28 mouse cellular contexts compared by ENCODE assay signal in the genomic region with DNA sequence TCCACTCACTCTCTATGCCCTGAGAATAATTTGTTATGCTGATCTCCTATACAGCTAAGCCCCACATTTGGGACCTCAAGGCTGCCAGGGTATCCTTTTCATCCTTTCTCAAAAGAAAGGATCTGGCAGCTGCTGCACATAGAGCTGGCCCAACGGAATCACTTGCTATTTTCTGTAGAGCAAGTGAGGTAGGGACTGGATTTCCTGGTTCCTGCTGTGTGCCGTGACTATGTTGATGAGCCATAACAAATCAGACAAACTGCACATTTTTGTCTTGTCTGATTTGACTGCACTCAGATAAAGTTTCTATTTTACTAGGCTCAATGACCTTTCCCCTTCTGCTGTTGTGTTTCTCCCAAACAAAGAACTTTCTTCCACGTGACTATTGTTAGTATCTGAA. TPM values are rescaled to one million over a fixed set of nuclear protein-coding genes. Genes with fewer than 3 reads are reported as not detected.
DNase-seq lines count a peak whose midpoint lies in the region; ATAC-seq and TF ChIP-seq lines count a peak whose summit lies in the region.
"Had no signal": no experiment of that assay in that cellular context is flagged by ENCODE, and none has a peak within 500 bp of the region (broad histone marks: within the 10 kb centered on the region; RNA-seq: fewer than 3 reads in every experiment).

No protein-coding gene starts in this region.

- no peak for TF ChIP-seq CTCF in midbrain, postnatal 0 days (IDR thresholded peaks at IDR 0.05)
- no peak for TF ChIP-seq CTCF in brain, embryonic 14.5 days (IDR thresholded peaks at IDR 0.05; ENCODE audit: borderline replicate concordance, extremely low read depth, insufficient read depth, insufficient read length)

- no peak overlapping the region for H3K4me2 ChIP-seq in hindbrain, embryonic 11.5 days (replicated peaks; ENCODE audit: low read depth, low read length)
- H3K4me2 ChIP-seq in hindbrain, embryonic 13.5 days: no peak overlapping the region
- no peak overlapping the region for H3K4me2 ChIP-seq in midbrain, embryonic 14.5 days (ENCODE audit: low read length)
- H3K4me2 ChIP-seq in midbrain, postnatal 0 days (ENCODE audit: low read depth, low read length, poor library complexity, severe bottlenecking): no peak overlapping the region
- H3K4me2 ChIP-seq: embryonic facial prominence, embryonic 12.5 days; heart, embryonic 13.5 days; liver, embryonic 12.5 days had no signal

- no peak overlapping the region for H3K4me3 ChIP-seq in hindbrain, embryonic 11.5 days (ENCODE audit: low read depth, low read length)
- no peak overlapping the region for H3K4me3 ChIP-seq in hindbrain, embryonic 13.5 days
- no peak overlapping the region for H3K4me3 ChIP-seq in midbrain, embryonic 14.5 days (replicated peaks; ENCODE audit: low read depth, low read length)
- no peak overlapping the region for H3K4me3 ChIP-seq in midbrain, postnatal 0 days (ENCODE audit: low read depth, low read length)
- no peak overlapping the region for H3K4me3 ChIP-seq in limb, embryonic 10.5 days
- H3K4me3 ChIP-seq: embryonic facial prominence, embryonic 12.5 days; forebrain, embryonic 10.5 days; heart, embryonic 13.5 days; liver, embryonic 12.5 days; megakaryocyte, embryonic 14.5 days had no signal

- H3K9ac ChIP-seq in hindbrain, embryonic 11.5 days (ENCODE audit: low read depth, low read length): no peak overlapping the region
- no peak overlapping the region for H3K9ac ChIP-seq in hindbrain, embryonic 13.5 days
- no peak overlapping the region for H3K9ac ChIP-seq in midbrain, embryonic 14.5 days (replicated peaks; ENCODE audit: low read length)
- H3K9ac ChIP-seq in midbrain, postnatal 0 days (replicated peaks; ENCODE audit: low read length, poor library complexity, severe bottlenecking): no peak overlapping the region
- H3K9ac ChIP-seq: embryonic facial prominence, embryonic 12.5 days; forebrain, postnatal 0 days; heart, embryonic 13.5 days; liver, embryonic 12.5 days; liver, postnatal 0 days had no signal

- H3K9me3 ChIP-seq in hindbrain, embryonic 11.5 days (ENCODE audit: control insufficient read depth, low read length): no peaks in the 10 kb centered on the region
- no peaks in the 10 kb centered on the region for H3K9me3 ChIP-seq in hindbrain, embryonic 13.5 days
- H3K9me3 ChIP-seq in midbrain, embryonic 14.5 days (ENCODE audit: control insufficient read depth, low read length): no peaks in the 10 kb centered on the region
- no peaks in the 10 kb centered on the region for H3K9me3 ChIP-seq in midbrain, postnatal 0 days (ENCODE audit: low read length)
- no peaks in the 10 kb centered on the region for H3K9me3 ChIP-seq in limb, embryonic 10.5 days (replicated peaks)
- H3K9me3 ChIP-seq: embryonic facial prominence, embryonic 12.5 days; forebrain, embryonic 10.5 days; heart, embryonic 13.5 days; liver, embryonic 12.5 days; megakaryocyte, embryonic 14.5 days had no signal

- no peaks in the 10 kb centered on the region for H3K27me3 ChIP-seq in hindbrain, embryonic 11.5 days (ENCODE audit: control insufficient read depth, insufficient read depth, low read length)
- H3K27me3 ChIP-seq in hindbrain, embryonic 13.5 days: peaks cover 5% of the 10 kb centered on the region; the same call in 1 of the 2 replicates
- H3K27me3 ChIP-seq in midbrain, embryonic 14.5 days (ENCODE audit: control insufficient read depth, insufficient read depth, low read length): no peaks in the 10 kb centered on the region
- no peaks in the 10 kb centered on the region for H3K27me3 ChIP-seq in midbrain, postnatal 0 days (ENCODE audit: insufficient read depth, low read length)
- no peaks in the 10 kb centered on the region; the same call in 1 of the 2 replicates for H3K27me3 ChIP-seq in limb, embryonic 10.5 days (ENCODE audit: low read depth, poor library complexity, severe bottlenecking)
- H3K27me3 ChIP-seq: embryonic facial prominence, embryonic 12.5 days; heart, embryonic 13.5 days; liver, embryonic 12.5 days; megakaryocyte, embryonic 14.5 days had no signal

- H3K4me1 ChIP-seq in hindbrain, embryonic 11.5 days (replicated peaks; ENCODE audit: control insufficient read depth, insufficient read depth, low read length): no peaks in the 10 kb centered on the region
- H3K4me1 ChIP-seq in hindbrain, embryonic 13.5 days (replicated peaks): no peaks in the 10 kb centered on the region
- no peaks in the 10 kb centered on the region for H3K4me1 ChIP-seq in midbrain, embryonic 14.5 days (ENCODE audit: control insufficient read depth, insufficient read depth, low read length)
- no peaks in the 10 kb centered on the region for H3K4me1 ChIP-seq in midbrain, postnatal 0 days (ENCODE audit: insufficient read depth, low read length)
- H3K4me1 ChIP-seq in limb, embryonic 10.5 days: no peaks in the 10 kb centered on the region
- H3K4me1 ChIP-seq: embryonic facial prominence, embryonic 12.5 days; heart, embryonic 13.5 days; liver, embryonic 12.5 days; megakaryocyte, embryonic 14.5 days had no signal

- H3K27ac ChIP-seq in hindbrain, embryonic 11.5 days (ENCODE audit: low read depth, low read length): no peak overlapping the region
- no peak overlapping the region for H3K27ac ChIP-seq in hindbrain, embryonic 13.5 days
- H3K27ac ChIP-seq in midbrain, embryonic 14.5 days (replicated peaks; ENCODE audit: low read depth, low read length): no peak overlapping the region
- H3K27ac ChIP-seq in midbrain, postnatal 0 days (ENCODE audit: low read depth, low read length): no peak overlapping the region
- no peak overlapping the region for H3K27ac ChIP-seq in limb, embryonic 10.5 days
- H3K27ac ChIP-seq: embryonic facial prominence, embryonic 12.5 days; forebrain, embryonic 10.5 days; heart, embryonic 13.5 days; liver, embryonic 12.5 days had no signal

- H3K36me3 ChIP-seq in hindbrain, embryonic 11.5 days (ENCODE audit: control insufficient read depth, insufficient read depth, low read length): no peaks in the 10 kb centered on the region
- no peaks in the 10 kb centered on the region for H3K36me3 ChIP-seq in hindbrain, embryonic 13.5 days
- no peaks in the 10 kb centered on the region for H3K36me3 ChIP-seq in midbrain, embryonic 14.5 days (ENCODE audit: control insufficient read depth, insufficient read depth, low read length)
- H3K36me3 ChIP-seq in midbrain, postnatal 0 days (ENCODE audit: insufficient read depth, low read length): no peaks in the 10 kb centered on the region
- no peaks in the 10 kb centered on the region for H3K36me3 ChIP-seq in limb, embryonic 10.5 days
- H3K36me3 ChIP-seq: embryonic facial prominence, embryonic 12.5 days; forebrain, embryonic 10.5 days; heart, embryonic 13.5 days; liver, embryonic 12.5 days had no signal

- peak; percentile 6 for DNase-seq in hindbrain, embryonic 11.5 days (ENCODE audit: low spot score)
- DNase-seq in midbrain, embryonic 14.5 days: peak; percentile 23
- DNase-seq in midbrain, postnatal 0 days (ENCODE audit: low spot score): no peak
- DNase-seq in brain, embryonic 14.5 days (ENCODE audit: low read depth): peak; percentile 35
- peak; percentile 35 for DNase-seq in mesoderm, embryonic 11.5 days (ENCODE audit: low read depth, low spot score)
- no peak for DNase-seq in layer of hippocampus, adult 11-12 months (ENCODE audit: low spot score)
- no peak for DNase-seq in limb, embryonic 10.5 days (ENCODE audit: low spot score)
- DNase-seq: adrenal gland, postnatal 10 days; B cell, adult 2 months; cerebellum, adult 11-12 months; cerebellum, adult 9-11 months; forebrain, postnatal 0 days; gastrocnemius, postnatal 10 days; heart, postnatal 10 days; kidney, adult 11 months; kidney, postnatal 14 days; liver, postnatal 0 days; lung, postnatal 4 days; right cerebral cortex, adult 18-20 months; spleen, adult 18-20 months; thymus, postnatal 14 days had no signal

- TF ChIP-seq POLR2A in brain, embryonic 14.5 days (IDR thresholded peaks at IDR 0.05; ENCODE audit: borderline replicate concordance, extremely low read depth, insufficient read depth, insufficient read length, poor library complexity, severe bottlenecking): no peak

- WGBS in hindbrain, embryonic 11.5 days: 17% methylated on average over 3 of the region's 3 CpGs
- 17% methylated on average over 3 of the region's 3 CpGs for WGBS in hindbrain, embryonic 13.5 days
- 23% methylated on average over 3 of the region's 3 CpGs for whole genome bisulfite sequencing in midbrain, embryonic 14.5 days
- 12% methylated on average over 3 of the region's 3 CpGs for WGBS in midbrain, postnatal 0 days
- 71% methylated on average over 3 of the region's 3 CpGs for WGBS in limb, embryonic 10.5 days

- ATAC-seq in hindbrain, embryonic 11.5 days (ENCODE audit: low FRiP score): peak; percentile 74
- no peak for ATAC-seq in hindbrain, embryonic 13.5 days (ENCODE audit: low FRiP score)
- no peak; the same call in 1 of the 2 replicates for ATAC-seq in midbrain, embryonic 14.5 days (ENCODE audit: low FRiP score, low TSS enrichment)
- ATAC-seq in midbrain, postnatal 0 days (ENCODE audit: low FRiP score): no peak
- ATAC-seq: forebrain, postnatal 0 days; inflammation-experienced regulatory T-cells, adult 6 months; liver, embryonic 12.5 days; liver, postnatal 0 days had no signal

RNA-seq across cellular contexts. Expression of a gene that starts 14.2 kb away (rescaled TPM):
- polyA plus RNA-seq in hindbrain, embryonic 11.5 days (2014; fragmentation: Nextera tagmentation; extraction: Ambion mirVana): 144 and 158 TPM in 2 replicates
- polyA plus RNA-seq in hindbrain, embryonic 13.5 days (2015; fragmentation: Nextera tagmentation; extraction: Ambion mirVana): 160 and 161 TPM in 2 replicates
- 66.7 and 141 TPM in 2 replicates for polyA plus RNA-seq in midbrain, embryonic 14.5 days (2014; fragmentation: Nextera tagmentation; extraction: Ambion mirVana)
- 43.7 and 59.5 TPM in 2 replicates for total RNA-seq in midbrain, postnatal 0 days (2014; rRNA removed)
- polyA plus RNA-seq in midbrain, postnatal 0 days (2015; fragmentation: Nextera tagmentation; extraction: Ambion mirVana): 168 and 170 TPM in 2 replicates
- 77.2 and 84.2 TPM in 2 replicates for polyA plus RNA-seq in brain, embryonic 14.5 days (2012; rRNA removed)
- polyA plus RNA-seq in limb, embryonic 10.5 days (2016; fragmentation: Nextera tagmentation; extraction: Ambion mirVana): 279 and 327 TPM in 2 replicates

Comparison
In these comparisons a context has a peak if more than half of its experiments do, and no peak if none do; other contexts are left out.
1. DNase-seq: peak in hindbrain, embryonic 11.5 days (single experiment), midbrain, embryonic 14.5 days (single experiment), brain, embryonic 14.5 days (single experiment) and mesoderm, embryonic 11.5 days (single experiment); none in midbrain, postnatal 0 days (single experiment), layer of hippocampus, adult 11-12 months (single experiment) and limb, embryonic 10.5 days (single experiment).